Mouse (Mus musculus): ENCODE measurements around the gene Pck1. TPM values are rescaled to one million over a fixed set of nuclear protein-coding genes. Genes with fewer than 3 reads are reported as not detected.

Gene Pck1
- polyA plus RNA-seq, 1 experiment from 2014 or later: not detected

GRCm38 (mm10) chr2:173157376-173157775 lies 4.5 kb downstream of the Pck1 start:
- Histone ChIP-seq H3K4me1 (replicated peaks; ENCODE audit: control insufficient read depth, insufficient read depth, low read length) (no peaks in the 10 kb centered on the region), H3K36me3 (replicated peaks; ENCODE audit: control insufficient read depth, insufficient read depth) (no peaks in the 10 kb centered on the region), H3K4me2 (replicated peaks) (no peak overlapping the region), H3K9me3 (ENCODE audit: control insufficient read depth, low read length) (no peaks in the 10 kb centered on the region), H3K27ac (no peak overlapping the region), H3K4me3 (replicated peaks; ENCODE audit: low read length) (no peak overlapping the region), H3K27me3 (ENCODE audit: control insufficient read depth, insufficient read depth, low read length) (no peaks in the 10 kb centered on the region), H3K9ac (no peak overlapping the region)
- WGBS: 65% methylated on average over 4 of the region's 4 CpGs
- ATAC-seq (ENCODE audit: low FRiP score) (no peak), DNase-seq (ENCODE audit: low spot score) (no peak)

GRCm38 (mm10) chr2:173157871-173158270 lies 5.0 kb downstream of the Pck1 start:
- ATAC-seq (ENCODE audit: low FRiP score): no peak
- no peak for DNase-seq (ENCODE audit: low spot score)
- Histone ChIP-seq H3K27ac (no peak overlapping the region), H3K27me3 (ENCODE audit: control insufficient read depth, insufficient read depth, low read length) (no peaks in the 10 kb centered on the region), H3K4me1 (replicated peaks; ENCODE audit: control insufficient read depth, insufficient read depth, low read length) (no peaks in the 10 kb centered on the region), H3K36me3 (replicated peaks; ENCODE audit: control insufficient read depth, insufficient read depth) (no peaks in the 10 kb centered on the region), H3K9me3 (ENCODE audit: control insufficient read depth, low read length) (no peaks in the 10 kb centered on the region), H3K4me3 (replicated peaks; ENCODE audit: low read length) (no peak overlapping the region), H3K4me2 (replicated peaks) (no peak overlapping the region), H3K9ac (no peak overlapping the region)
- 93% methylated on average over 4 of the region's 4 CpGs for WGBS

GRCm38 (mm10) chr2:173158390-173159055 lies 5.7 kb downstream of the Pck1 start:
- Histone ChIP-seq H3K36me3 (replicated peaks; ENCODE audit: control insufficient read depth, insufficient read depth) (no peaks in the 10 kb centered on the region), H3K27ac (no peak overlapping the region), H3K4me1 (replicated peaks; ENCODE audit: control insufficient read depth, insufficient read depth, low read length) (no peaks in the 10 kb centered on the region), H3K4me2 (replicated peaks) (no peak overlapping the region), H3K27me3 (ENCODE audit: control insufficient read depth, insufficient read depth, low read length) (no peaks in the 10 kb centered on the region), H3K4me3 (replicated peaks; ENCODE audit: low read length) (no peak overlapping the region), H3K9ac (no peak overlapping the region), H3K9me3 (ENCODE audit: control insufficient read depth, low read length) (no peaks in the 10 kb centered on the region)
- DNase-seq (ENCODE audit: low spot score) (no peak), ATAC-seq (ENCODE audit: low FRiP score) (no peak)
- 88% methylated on average over 19 of the region's 19 CpGs for WGBS

GRCm38 (mm10) chr2:173159354-173160311 lies 6.8 kb downstream of the Pck1 start:
- DNase-seq (ENCODE audit: low spot score) (peak; percentile 77), ATAC-seq (ENCODE audit: low FRiP score) (peak; percentile 54; the same call in 1 of the 2 replicates)
- Histone ChIP-seq H3K36me3 (replicated peaks; ENCODE audit: control insufficient read depth, insufficient read depth) (no peaks in the 10 kb centered on the region), H3K27ac (no peak overlapping the region), H3K27me3 (ENCODE audit: control insufficient read depth, insufficient read depth, low read length) (no peaks in the 10 kb centered on the region), H3K9ac (no peak overlapping the region), H3K9me3 (ENCODE audit: control insufficient read depth, low read length) (no peaks in the 10 kb centered on the region), H3K4me3 (replicated peaks; ENCODE audit: low read length) (no peak overlapping the region), H3K4me1 (replicated peaks; ENCODE audit: control insufficient read depth, insufficient read depth, low read length) (no peaks in the 10 kb centered on the region), H3K4me2 (replicated peaks) (no peak overlapping the region; the same call in 1 of the 2 replicates)
- WGBS: 52% methylated on average over 24 of the region's 24 CpGs

- DNase-seq (ENCODE audit: low spot score) (no peak), ATAC-seq (ENCODE audit: low FRiP score) (no peak)
- Histone ChIP-seq H3K9me3 (ENCODE audit: control insufficient read depth, low read length) (no peaks in the 10 kb centered on the region), H3K4me2 (replicated peaks) (no peak overlapping the region), H3K36me3 (replicated peaks; ENCODE audit: control insufficient read depth, insufficient read depth) (no peaks in the 10 kb centered on the region), H3K4me1 (replicated peaks; ENCODE audit: control insufficient read depth, insufficient read depth, low read length) (no peaks in the 10 kb centered on the region; the same call in 1 of the 2 replicates), H3K27ac (no peak overlapping the region), H3K27me3 (ENCODE audit: control insufficient read depth, insufficient read depth, low read length) (no peaks in the 10 kb centered on the region), H3K9ac (no peak overlapping the region), H3K4me3 (replicated peaks; ENCODE audit: low read length) (no peak overlapping the region)
- 91% methylated on average over 8 of the region's 8 CpGs for WGBS
Measured at GRCm38 (mm10) chr2:173163380-173163779, 10.5 kb downstream of the Pck1 start.

- WGBS: 61% methylated on average over 2 of the region's 2 CpGs
- Histone ChIP-seq H3K27me3 (ENCODE audit: control insufficient read depth, insufficient read depth, low read length) (no peaks in the 10 kb centered on the region), H3K36me3 (replicated peaks; ENCODE audit: control insufficient read depth, insufficient read depth) (no peaks in the 10 kb centered on the region), H3K9me3 (ENCODE audit: control insufficient read depth, low read length) (no peaks in the 10 kb centered on the region), H3K4me2 (replicated peaks) (no peak overlapping the region), H3K4me1 (replicated peaks; ENCODE audit: control insufficient read depth, insufficient read depth, low read length) (peaks cover 6% of the 10 kb centered on the region; the same call in 1 of the 2 replicates), H3K4me3 (replicated peaks; ENCODE audit: low read length) (no peak overlapping the region), H3K27ac (no peak overlapping the region), H3K9ac (no peak overlapping the region)
- DNase-seq (ENCODE audit: low spot score) (no peak), ATAC-seq (ENCODE audit: low FRiP score) (no peak)
Measured at GRCm38 (mm10) chr2:173164358-173164757, 11.5 kb downstream of the Pck1 start.

GRCm38 (mm10) chr2:173164946-173165345 lies 12.1 kb downstream of the Pck1 start:
- DNase-seq (ENCODE audit: low spot score) (no peak), ATAC-seq (ENCODE audit: low FRiP score) (no peak)
- H3K9ac ChIP-seq: no peak overlapping the region
- H3K9me3 ChIP-seq (ENCODE audit: control insufficient read depth, low read length): no peaks in the 10 kb centered on the region
- peaks cover 6% of the 10 kb centered on the region; the same call in 1 of the 2 replicates for H3K4me1 ChIP-seq (replicated peaks; ENCODE audit: control insufficient read depth, insufficient read depth, low read length)
- no peak overlapping the region for H3K4me2 ChIP-seq (replicated peaks)
- no peak overlapping the region for H3K27ac ChIP-seq
- H3K36me3 ChIP-seq (replicated peaks; ENCODE audit: control insufficient read depth, insufficient read depth): no peaks in the 10 kb centered on the region
- whole genome bisulfite sequencing: 80% methylated on average over 10 of the region's 10 CpGs
- no peak overlapping the region for H3K4me3 ChIP-seq (replicated peaks; ENCODE audit: low read length)
- no peaks in the 10 kb centered on the region for H3K27me3 ChIP-seq (ENCODE audit: control insufficient read depth, insufficient read depth, low read length)

GRCm38 (mm10) chr2:173165357-173165756 lies 12.5 kb downstream of the Pck1 start:
- H3K36me3 ChIP-seq (replicated peaks; ENCODE audit: control insufficient read depth, insufficient read depth): no peaks in the 10 kb centered on the region
- DNase-seq (ENCODE audit: low spot score) (no peak), ATAC-seq (ENCODE audit: low FRiP score) (no peak)
- 76% methylated on average over 10 of the region's 10 CpGs for WGBS
- H3K27ac ChIP-seq: no peak overlapping the region
- no peaks in the 10 kb centered on the region for H3K9me3 ChIP-seq (ENCODE audit: control insufficient read depth, low read length)
- H3K4me1 ChIP-seq (replicated peaks; ENCODE audit: control insufficient read depth, insufficient read depth, low read length): peaks cover 6% of the 10 kb centered on the region; the same call in 1 of the 2 replicates
- no peaks in the 10 kb centered on the region for H3K27me3 ChIP-seq (ENCODE audit: control insufficient read depth, insufficient read depth, low read length)
- no peak overlapping the region for H3K9ac ChIP-seq
- H3K4me3 ChIP-seq (replicated peaks; ENCODE audit: low read length): no peak overlapping the region
- no peak overlapping the region for H3K4me2 ChIP-seq (replicated peaks)

- H3K27me3 ChIP-seq (ENCODE audit: control insufficient read depth, insufficient read depth, low read length): no peaks in the 10 kb centered on the region
- peaks cover 31% of the 10 kb centered on the region for H3K4me1 ChIP-seq (replicated peaks; ENCODE audit: control insufficient read depth, insufficient read depth, low read length)
- H3K4me3 ChIP-seq (replicated peaks; ENCODE audit: low read length): no peak overlapping the region
- H3K36me3 ChIP-seq (replicated peaks; ENCODE audit: control insufficient read depth, insufficient read depth): no peaks in the 10 kb centered on the region
- H3K9ac ChIP-seq: no peak overlapping the region
- peak; percentile 57 for DNase-seq (ENCODE audit: low spot score)
- WGBS: 38% methylated on average over 5 of the region's 5 CpGs
- ATAC-seq (ENCODE audit: low FRiP score): no peak
- no peak overlapping the region for H3K4me2 ChIP-seq (replicated peaks)
- no peaks in the 10 kb centered on the region for H3K9me3 ChIP-seq (ENCODE audit: control insufficient read depth, low read length)
- peak overlapping the region; percentile 41 for H3K27ac ChIP-seq
Measured at GRCm38 (mm10) chr2:173168411-173168851, 15.6 kb downstream of the Pck1 start.

All from hindbrain, embryonic 14.5 days (tissue).